Mouse (Mus musculus): Measurements from ENCODE around the gene Gm10181. TPM values are rescaled to one million over a fixed set of nuclear protein-coding genes. Genes with fewer than 3 reads are reported as not detected.

Gm10181 gene
- polyA plus RNA-seq (2014; fragmentation: Nextera tagmentation; extraction: Ambion mirVana): not detected in 2 replicates

DNA sequence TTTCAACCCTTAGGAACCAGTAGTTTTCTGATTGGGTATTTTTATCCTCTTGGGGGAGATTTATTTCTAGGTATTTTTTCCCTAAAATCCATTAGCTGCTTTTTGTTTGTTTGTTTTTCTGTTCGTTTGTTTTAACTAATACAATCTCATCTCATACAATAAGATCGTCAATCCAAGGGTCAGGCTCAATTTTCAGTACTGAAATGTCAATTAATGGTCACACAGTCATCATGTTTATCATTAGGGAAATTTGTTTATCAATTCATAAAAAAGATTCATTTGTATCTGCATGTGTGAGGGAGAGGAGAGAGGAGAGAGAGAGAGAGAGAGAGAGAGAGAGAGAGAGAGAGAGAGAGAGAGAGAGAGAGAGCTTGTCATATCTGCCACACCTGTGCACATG lies at the start of gene Gm10181:
Gm10181 (plus strand) TSS at position 301 of the 400 bp plus-strand sequence.
- WGBS: 83% methylated on average over 2 of the region's 2 CpGs
- no peaks in the 10 kb centered on the region for H3K4me1 ChIP-seq (ENCODE audit: control insufficient read depth, insufficient read depth, low read length)
- no peaks in the 10 kb centered on the region for H3K9me3 ChIP-seq (replicated peaks; ENCODE audit: control insufficient read depth, low read length)
- H3K36me3 ChIP-seq (replicated peaks; ENCODE audit: control insufficient read depth, insufficient read depth, low read depth, low read length): no peaks in the 10 kb centered on the region
- H3K4me2 ChIP-seq (ENCODE audit: low read depth, low read length): no peak within 1 kb of the TSS
- ATAC-seq (replicated peaks; ENCODE audit: insufficient number of reproducible peaks, low FRiP score, low TSS enrichment, low read depth) (no peak), DNase-seq (ENCODE audit: low spot score) (no peak)
- H3K9ac ChIP-seq (replicated peaks; ENCODE audit: low read length): no peak within 1 kb of the TSS
- no peak within 1 kb of the TSS for H3K4me3 ChIP-seq (ENCODE audit: low read depth, low read length)
- H3K27me3 ChIP-seq (ENCODE audit: control insufficient read depth, insufficient read depth, low read length): no peaks in the 10 kb centered on the region
- no peak within 1 kb of the TSS for H3K27ac ChIP-seq (replicated peaks; ENCODE audit: low read depth, low read length)

DNA sequence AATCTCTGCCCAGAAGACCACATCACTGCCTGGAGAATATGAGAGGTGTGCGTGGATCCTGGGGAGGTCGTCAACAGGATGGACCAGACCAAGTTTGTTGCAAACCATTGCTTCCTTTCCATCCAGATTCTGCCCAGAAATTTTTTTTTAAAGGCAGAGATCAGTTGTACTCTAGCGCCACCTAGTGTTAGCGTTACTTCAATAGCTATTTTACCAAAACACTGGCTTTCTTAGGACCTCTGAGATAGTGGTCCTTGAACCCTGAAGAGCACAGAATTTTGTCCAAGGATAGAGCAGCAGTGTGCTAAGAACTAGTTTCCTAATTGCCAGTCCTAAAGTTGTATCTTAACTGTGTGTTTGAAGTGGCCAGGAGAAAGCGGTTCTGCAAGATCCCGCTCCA lies 47.6 kb upstream of the Gm10181 start:
- H3K27ac ChIP-seq (replicated peaks; ENCODE audit: low read depth, low read length): no peak overlapping the region
- no peaks in the 10 kb centered on the region for H3K36me3 ChIP-seq (replicated peaks; ENCODE audit: control insufficient read depth, insufficient read depth, low read depth, low read length)
- H3K9ac ChIP-seq (replicated peaks; ENCODE audit: low read length): no peak overlapping the region
- 27% methylated on average over 6 of the region's 6 CpGs for WGBS
- no peaks in the 10 kb centered on the region for H3K27me3 ChIP-seq (ENCODE audit: control insufficient read depth, insufficient read depth, low read length)
- DNase-seq (ENCODE audit: low spot score) (peak; percentile 89), ATAC-seq (replicated peaks; ENCODE audit: insufficient number of reproducible peaks, low FRiP score, low TSS enrichment, low read depth) (no peak; the same call in 1 of the 2 replicates)
- no peak overlapping the region for H3K4me2 ChIP-seq (ENCODE audit: low read depth, low read length)
- H3K4me3 ChIP-seq (ENCODE audit: low read depth, low read length): no peak overlapping the region
- no peaks in the 10 kb centered on the region for H3K4me1 ChIP-seq (ENCODE audit: control insufficient read depth, insufficient read depth, low read length)
- H3K9me3 ChIP-seq (replicated peaks; ENCODE audit: control insufficient read depth, low read length): no peaks in the 10 kb centered on the region

DNA sequence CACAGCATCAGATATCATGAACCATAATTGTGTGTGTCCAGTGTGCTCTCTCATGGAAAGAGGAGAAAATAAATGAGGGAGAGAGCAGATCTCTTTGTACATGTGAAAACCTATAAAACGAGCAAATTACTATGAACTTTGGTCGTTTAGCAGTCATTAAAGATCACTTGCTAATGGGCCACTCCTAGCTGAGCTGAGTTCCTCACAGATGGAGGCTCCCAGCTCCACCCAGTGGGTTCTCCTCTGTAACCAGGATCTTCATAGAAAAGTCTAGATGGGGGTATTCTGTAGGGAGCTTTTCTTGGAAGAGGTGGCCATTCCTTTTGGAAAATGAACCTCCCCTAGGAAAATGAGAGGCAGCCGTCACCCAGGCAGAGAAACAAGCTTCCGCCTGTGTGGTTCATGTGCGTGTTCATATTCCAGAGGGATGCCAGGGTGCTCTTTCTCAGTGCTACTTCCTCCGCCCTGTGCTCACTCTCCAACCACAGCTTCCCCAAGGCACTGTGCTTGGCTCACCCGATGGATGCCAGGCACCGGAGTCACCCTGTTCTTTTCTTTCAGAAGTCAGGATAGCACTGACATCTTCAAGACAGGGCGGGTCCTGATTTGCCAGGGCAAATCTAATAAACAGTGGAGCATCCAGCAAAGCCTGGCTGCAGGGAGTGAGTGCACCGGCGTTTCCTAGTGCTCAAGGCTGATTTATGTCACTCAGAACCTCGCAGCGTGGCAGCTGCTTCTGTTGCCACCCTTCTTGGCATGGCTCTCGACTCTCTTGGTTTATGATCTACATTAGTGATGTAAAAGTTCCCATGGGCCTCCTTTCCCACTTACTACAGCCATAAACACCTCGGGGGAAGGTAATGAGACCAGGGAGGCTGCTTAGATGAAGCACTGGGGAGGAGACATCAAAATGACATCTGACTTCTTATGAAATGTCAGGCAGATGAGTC lies 46.8 kb upstream of the Gm10181 start:
- no peak for DNase-seq (ENCODE audit: low spot score)
- WGBS: 75% methylated on average over 15 of the region's 15 CpGs
- no peak overlapping the region for H3K4me3 ChIP-seq (ENCODE audit: low read depth, low read length)

DNA sequence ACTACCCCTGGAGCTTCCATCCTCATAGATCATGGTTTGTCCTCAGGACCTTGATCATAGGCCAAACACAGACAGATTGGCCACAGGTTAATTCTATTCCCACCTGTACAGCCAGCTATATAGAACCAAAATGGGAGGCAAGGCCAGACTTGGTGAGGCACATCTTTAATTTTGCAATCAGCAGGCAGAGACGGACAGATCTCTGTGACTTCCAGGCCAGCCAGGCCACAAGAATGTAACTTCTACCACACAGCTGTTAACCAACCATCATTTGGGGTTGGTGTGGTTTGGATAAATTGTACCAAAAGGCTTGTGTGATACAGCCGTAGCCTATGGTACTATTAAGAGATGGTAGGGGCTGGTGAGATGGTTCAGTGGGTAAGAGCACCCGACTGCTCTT lies 44.9 kb upstream of the Gm10181 start:
- WGBS: 81% methylated on average over 3 of the region's 3 CpGs
- H3K36me3 ChIP-seq (replicated peaks; ENCODE audit: control insufficient read depth, insufficient read depth, low read depth, low read length): no peaks in the 10 kb centered on the region
- ATAC-seq (replicated peaks; ENCODE audit: insufficient number of reproducible peaks, low FRiP score, low TSS enrichment, low read depth) (no peak), DNase-seq (ENCODE audit: low spot score) (no peak)
- no peaks in the 10 kb centered on the region for H3K27me3 ChIP-seq (ENCODE audit: control insufficient read depth, insufficient read depth, low read length)
- H3K9me3 ChIP-seq (replicated peaks; ENCODE audit: control insufficient read depth, low read length): no peaks in the 10 kb centered on the region
- H3K4me1 ChIP-seq (ENCODE audit: control insufficient read depth, insufficient read depth, low read length): no peaks in the 10 kb centered on the region
- no peak overlapping the region for H3K9ac ChIP-seq (replicated peaks; ENCODE audit: low read length)
- no peak overlapping the region for H3K4me3 ChIP-seq (ENCODE audit: low read depth, low read length)
- H3K4me2 ChIP-seq (ENCODE audit: low read depth, low read length): no peak overlapping the region
- no peak overlapping the region for H3K27ac ChIP-seq (replicated peaks; ENCODE audit: low read depth, low read length)

More for the DNA sequence above, 46.8 kb upstream of the Gm10181 start:
- no peak for ATAC-seq (replicated peaks; ENCODE audit: insufficient number of reproducible peaks, low FRiP score, low TSS enrichment, low read depth)
- Histone ChIP-seq H3K4me2 (ENCODE audit: low read depth, low read length) (no peak overlapping the region), H3K4me1 (ENCODE audit: control insufficient read depth, insufficient read depth, low read length) (no peaks in the 10 kb centered on the region), H3K9me3 (replicated peaks; ENCODE audit: control insufficient read depth, low read length) (no peaks in the 10 kb centered on the region), H3K27ac (replicated peaks; ENCODE audit: low read depth, low read length) (no peak overlapping the region), H3K27me3 (ENCODE audit: control insufficient read depth, insufficient read depth, low read length) (no peaks in the 10 kb centered on the region), H3K36me3 (replicated peaks; ENCODE audit: control insufficient read depth, insufficient read depth, low read depth, low read length) (no peaks in the 10 kb centered on the region), H3K9ac (replicated peaks; ENCODE audit: low read length) (no peak overlapping the region)

DNA sequence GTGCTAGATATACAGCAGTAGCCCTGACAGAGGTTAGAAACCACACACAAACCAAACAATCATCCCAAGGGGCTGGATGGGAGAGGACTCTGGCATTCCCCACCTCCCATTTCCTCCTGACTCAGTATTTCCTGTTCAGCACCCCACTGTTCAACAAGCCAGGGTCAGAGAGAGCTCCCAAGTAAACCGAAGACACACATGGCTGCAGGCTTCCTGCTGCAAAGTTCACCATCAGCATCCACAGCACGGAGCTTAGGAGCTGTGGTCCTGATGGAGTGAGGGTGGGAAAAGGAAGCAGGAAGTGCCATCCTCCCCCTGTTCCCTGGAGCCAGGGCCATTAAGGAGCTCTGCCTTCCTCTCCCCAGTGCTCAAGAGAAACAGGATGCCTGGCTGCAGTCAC lies 40.9 kb upstream of the Gm10181 start:
- no peak overlapping the region for H3K27ac ChIP-seq (replicated peaks; ENCODE audit: low read depth, low read length)
- no peaks in the 10 kb centered on the region for H3K27me3 ChIP-seq (ENCODE audit: control insufficient read depth, insufficient read depth, low read length)
- WGBS: 33% methylated on average over 2 of the region's 2 CpGs
- H3K4me3 ChIP-seq (ENCODE audit: low read depth, low read length): no peak overlapping the region
- DNase-seq (ENCODE audit: low spot score) (no peak), ATAC-seq (replicated peaks; ENCODE audit: insufficient number of reproducible peaks, low FRiP score, low TSS enrichment, low read depth) (no peak)
- no peaks in the 10 kb centered on the region for H3K9me3 ChIP-seq (replicated peaks; ENCODE audit: control insufficient read depth, low read length)
- H3K36me3 ChIP-seq (replicated peaks; ENCODE audit: control insufficient read depth, insufficient read depth, low read depth, low read length): no peaks in the 10 kb centered on the region
- H3K9ac ChIP-seq (replicated peaks; ENCODE audit: low read length): no peak overlapping the region
- H3K4me2 ChIP-seq (ENCODE audit: low read depth, low read length): no peak overlapping the region
- no peaks in the 10 kb centered on the region for H3K4me1 ChIP-seq (ENCODE audit: control insufficient read depth, insufficient read depth, low read length)

DNA sequence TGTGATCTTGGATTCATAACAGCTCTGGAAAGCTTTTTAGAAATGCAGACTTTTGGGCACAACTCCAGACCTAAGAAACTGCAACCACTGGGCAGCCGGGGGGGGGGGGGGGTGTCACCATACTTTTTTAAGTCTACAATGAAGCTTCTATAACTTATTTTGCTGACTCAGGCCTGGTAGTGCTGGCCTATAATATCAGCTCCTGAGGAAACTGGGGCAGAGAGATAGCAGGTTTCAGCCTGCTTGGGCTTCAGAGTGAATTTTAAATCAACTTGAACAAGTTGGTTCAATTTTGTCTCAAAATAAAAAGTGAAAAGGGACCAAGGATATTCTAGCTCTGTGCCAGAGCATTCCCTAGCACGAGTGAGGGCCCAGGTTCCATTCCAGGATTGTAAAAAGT lies 40.3 kb upstream of the Gm10181 start:
- ATAC-seq (replicated peaks; ENCODE audit: insufficient number of reproducible peaks, low FRiP score, low TSS enrichment, low read depth): no peak
- no peak overlapping the region for H3K9ac ChIP-seq (replicated peaks; ENCODE audit: low read length)
- no peaks in the 10 kb centered on the region for H3K9me3 ChIP-seq (replicated peaks; ENCODE audit: control insufficient read depth, low read length)
- H3K36me3 ChIP-seq (replicated peaks; ENCODE audit: control insufficient read depth, insufficient read depth, low read depth, low read length): no peaks in the 10 kb centered on the region
- no peak for DNase-seq (ENCODE audit: low spot score)
- H3K4me1 ChIP-seq (ENCODE audit: control insufficient read depth, insufficient read depth, low read length): no peaks in the 10 kb centered on the region
- no peak overlapping the region for H3K4me2 ChIP-seq (ENCODE audit: low read depth, low read length)
- 70% methylated on average over 2 of the region's 2 CpGs for WGBS
- H3K27me3 ChIP-seq (ENCODE audit: control insufficient read depth, insufficient read depth, low read length): no peaks in the 10 kb centered on the region
- no peak overlapping the region for H3K27ac ChIP-seq (replicated peaks; ENCODE audit: low read depth, low read length)
- no peak overlapping the region for H3K4me3 ChIP-seq (ENCODE audit: low read depth, low read length)

DNA sequence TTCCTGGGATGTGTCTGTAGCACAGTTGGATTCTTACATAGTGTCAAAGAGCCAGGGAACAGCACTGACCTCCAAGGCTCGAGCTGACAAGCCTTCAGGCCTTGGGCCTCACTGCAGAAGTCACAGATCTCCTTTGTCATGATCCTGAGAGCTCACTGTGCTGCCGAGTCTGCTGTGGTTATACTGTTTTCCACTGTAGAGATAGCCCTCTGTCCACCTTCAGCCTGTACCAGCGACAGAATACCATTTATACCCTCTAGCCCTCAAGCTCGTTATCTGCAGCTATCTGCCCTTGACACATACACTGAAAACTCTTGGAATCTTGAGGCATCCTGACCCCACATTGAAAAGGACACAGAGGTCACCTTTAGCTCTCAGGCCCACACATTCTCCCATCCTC lies 37.3 kb upstream of the Gm10181 start:
- DNase-seq (ENCODE audit: low spot score): no peak
- Histone ChIP-seq H3K27me3 (ENCODE audit: control insufficient read depth, insufficient read depth, low read length) (no peaks in the 10 kb centered on the region), H3K9ac (replicated peaks; ENCODE audit: low read length) (no peak overlapping the region), H3K36me3 (replicated peaks; ENCODE audit: control insufficient read depth, insufficient read depth, low read depth, low read length) (no peaks in the 10 kb centered on the region), H3K4me3 (ENCODE audit: low read depth, low read length) (no peak overlapping the region), H3K27ac (replicated peaks; ENCODE audit: low read depth, low read length) (no peak overlapping the region), H3K4me2 (ENCODE audit: low read depth, low read length) (no peak overlapping the region), H3K9me3 (replicated peaks; ENCODE audit: control insufficient read depth, low read length) (no peaks in the 10 kb centered on the region), H3K4me1 (ENCODE audit: control insufficient read depth, insufficient read depth, low read length) (no peaks in the 10 kb centered on the region)
- no peak for ATAC-seq (replicated peaks; ENCODE audit: insufficient number of reproducible peaks, low FRiP score, low TSS enrichment, low read depth)
- WGBS: 52% methylated on average over 4 of the region's 4 CpGs

DNA sequence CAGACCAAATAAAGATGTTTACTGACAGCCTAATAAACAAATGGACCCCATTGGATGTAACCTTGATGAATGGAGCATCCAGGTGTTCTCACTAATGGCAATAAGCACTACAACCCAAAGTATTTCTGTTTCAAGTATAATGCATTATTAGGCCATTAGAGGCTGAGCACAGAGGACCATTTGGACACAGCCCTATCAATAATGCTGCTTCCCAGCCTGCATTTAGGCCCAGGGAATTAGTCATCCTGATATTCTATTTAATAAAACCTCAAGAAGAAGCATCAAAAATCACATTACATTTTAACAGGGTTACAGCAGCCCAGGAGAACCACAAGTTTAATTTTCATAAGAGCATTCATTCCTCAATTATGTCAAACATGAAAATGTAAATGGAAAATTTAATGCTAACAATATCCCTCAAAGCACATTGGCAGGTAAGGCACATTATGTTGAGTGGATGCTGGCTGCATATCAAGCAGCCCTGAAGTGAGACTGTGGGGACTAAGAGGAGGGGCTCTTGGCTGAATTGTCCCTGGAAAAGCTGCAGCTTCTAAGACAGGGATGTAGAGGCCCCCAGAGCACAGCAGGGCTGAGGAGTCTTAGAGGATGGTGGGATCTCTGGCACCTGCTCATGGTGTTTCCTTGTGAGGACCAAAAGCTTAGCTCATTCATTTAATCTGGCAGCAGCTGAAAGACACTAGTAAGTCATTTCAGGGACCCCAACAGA lies 33.4 kb upstream of the Gm10181 start:
- no peak overlapping the region for H3K27ac ChIP-seq (replicated peaks; ENCODE audit: low read depth, low read length)
- no peak overlapping the region for H3K4me3 ChIP-seq (ENCODE audit: low read depth, low read length)
- H3K9ac ChIP-seq (replicated peaks; ENCODE audit: low read length): no peak overlapping the region
- H3K4me2 ChIP-seq (ENCODE audit: low read depth, low read length): no peak overlapping the region
- no peaks in the 10 kb centered on the region for H3K36me3 ChIP-seq (replicated peaks; ENCODE audit: control insufficient read depth, insufficient read depth, low read depth, low read length)
- H3K27me3 ChIP-seq (ENCODE audit: control insufficient read depth, insufficient read depth, low read length): no peaks in the 10 kb centered on the region
- no peak for DNase-seq (ENCODE audit: low spot score)
- ATAC-seq (replicated peaks; ENCODE audit: insufficient number of reproducible peaks, low FRiP score, low TSS enrichment, low read depth): no peak
- no peaks in the 10 kb centered on the region for H3K4me1 ChIP-seq (ENCODE audit: control insufficient read depth, insufficient read depth, low read length)
- no peaks in the 10 kb centered on the region for H3K9me3 ChIP-seq (replicated peaks; ENCODE audit: control insufficient read depth, low read length)
